Mouse (Mus musculus): Measurements from ENCODE around the gene Trp53i11.

The Trp53i11 gene

GRCm38 (mm10) chr2:93171929-93172328, 15.4 kb upstream of the Trp53i11 start:
- DNase-seq (ENCODE audit: low spot score), result no peak

DNA sequence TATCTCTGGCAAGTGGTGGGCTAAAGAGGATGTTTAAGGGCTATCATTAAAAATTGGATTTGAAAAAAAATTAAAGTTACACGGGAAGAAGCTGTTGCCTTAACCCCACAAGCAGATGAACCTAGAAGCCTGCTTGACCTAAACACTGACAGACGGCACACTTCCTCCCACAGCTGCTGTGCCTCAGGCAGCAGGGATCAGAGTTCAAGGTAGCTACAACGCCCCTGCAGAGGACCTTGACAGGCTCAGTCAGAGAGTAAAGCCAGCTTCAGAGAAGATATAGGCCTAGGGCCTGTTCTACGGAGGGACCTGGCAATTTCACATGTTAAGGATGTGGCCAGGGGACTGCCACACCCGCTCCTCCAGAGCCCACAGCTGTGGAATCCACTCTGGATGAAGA, 14.9 kb upstream of the Trp53i11 start:
- no peak for DNase-seq (ENCODE audit: low spot score)

DNA sequence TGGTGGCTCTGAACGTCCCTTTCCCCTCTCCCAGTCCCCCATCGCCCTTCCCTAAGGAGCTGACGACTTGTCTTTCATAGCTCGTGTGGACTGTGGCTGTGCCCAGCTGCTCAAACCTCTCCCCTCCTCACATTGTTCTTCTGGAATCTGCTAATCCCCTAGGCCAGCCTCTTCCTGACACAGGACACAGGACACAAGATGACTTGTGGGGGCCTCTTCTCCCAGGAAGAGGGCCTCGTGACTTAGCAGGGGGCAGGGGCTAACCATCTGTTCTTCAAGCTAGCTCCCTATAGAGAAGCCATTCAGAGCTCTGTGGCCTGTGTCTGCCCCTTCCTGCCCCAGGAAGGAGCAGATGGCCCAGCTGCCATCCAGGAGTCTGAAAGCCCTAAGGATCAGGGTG, 13.2 kb upstream of the Trp53i11 start:
- DNase-seq (ENCODE audit: low spot score), result no peak

GRCm38 (mm10) chr2:93175278-93175677, 12.1 kb upstream of the Trp53i11 start:
- DNase-seq (ENCODE audit: low spot score), result no peak

DNA sequence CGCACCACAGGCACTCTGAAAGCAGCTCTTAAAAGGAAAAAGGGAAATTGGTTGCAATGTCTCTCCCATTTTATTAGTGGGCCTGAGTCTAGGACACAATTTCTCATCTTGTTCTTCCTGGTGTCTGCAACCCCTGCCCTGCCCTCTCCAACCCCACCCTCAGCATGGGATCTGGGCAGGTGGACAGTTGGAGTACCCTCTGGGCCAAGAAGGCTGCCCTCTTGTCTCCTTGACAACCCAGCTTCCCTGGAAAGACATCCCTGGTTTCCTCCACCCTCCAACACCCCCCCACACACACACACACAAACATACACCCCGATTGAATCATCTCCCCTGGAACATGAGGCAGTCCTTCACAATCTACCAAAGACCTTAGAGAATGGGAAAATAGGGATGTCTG, 11.6 kb upstream of the Trp53i11 start:
- no peak for DNase-seq (ENCODE audit: low spot score)

DNA sequence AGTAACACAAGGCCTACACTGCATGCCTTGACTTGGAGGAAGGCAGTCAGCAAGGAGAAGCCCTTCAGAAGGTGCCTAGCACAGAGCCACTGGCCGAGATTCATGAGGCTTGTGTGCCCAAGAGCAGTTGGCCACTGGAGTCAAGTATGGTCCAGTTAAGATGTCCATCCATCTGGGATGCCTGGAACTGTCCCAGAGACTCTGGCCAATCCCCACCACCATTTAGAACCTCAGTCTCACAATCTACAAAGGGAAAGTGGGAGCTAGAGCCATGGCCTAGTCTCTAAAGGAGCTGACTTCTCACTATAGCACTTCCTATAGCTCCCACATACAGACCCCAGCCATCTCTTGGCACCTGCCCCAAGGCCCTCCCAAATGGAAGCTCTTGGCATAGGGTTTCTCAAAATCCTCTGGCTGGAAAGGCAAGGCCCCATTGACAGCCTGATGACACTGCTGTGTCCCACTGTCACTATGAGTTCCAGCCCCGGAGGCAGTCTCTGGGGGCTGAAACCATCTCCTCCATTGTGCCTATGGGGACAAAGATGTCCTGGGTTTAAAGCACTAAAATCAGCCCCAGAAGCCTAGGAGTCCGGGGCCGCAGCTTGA, 11.1 kb upstream of the Trp53i11 start:
- DNase-seq (ENCODE audit: low spot score), result no peak

DNA sequence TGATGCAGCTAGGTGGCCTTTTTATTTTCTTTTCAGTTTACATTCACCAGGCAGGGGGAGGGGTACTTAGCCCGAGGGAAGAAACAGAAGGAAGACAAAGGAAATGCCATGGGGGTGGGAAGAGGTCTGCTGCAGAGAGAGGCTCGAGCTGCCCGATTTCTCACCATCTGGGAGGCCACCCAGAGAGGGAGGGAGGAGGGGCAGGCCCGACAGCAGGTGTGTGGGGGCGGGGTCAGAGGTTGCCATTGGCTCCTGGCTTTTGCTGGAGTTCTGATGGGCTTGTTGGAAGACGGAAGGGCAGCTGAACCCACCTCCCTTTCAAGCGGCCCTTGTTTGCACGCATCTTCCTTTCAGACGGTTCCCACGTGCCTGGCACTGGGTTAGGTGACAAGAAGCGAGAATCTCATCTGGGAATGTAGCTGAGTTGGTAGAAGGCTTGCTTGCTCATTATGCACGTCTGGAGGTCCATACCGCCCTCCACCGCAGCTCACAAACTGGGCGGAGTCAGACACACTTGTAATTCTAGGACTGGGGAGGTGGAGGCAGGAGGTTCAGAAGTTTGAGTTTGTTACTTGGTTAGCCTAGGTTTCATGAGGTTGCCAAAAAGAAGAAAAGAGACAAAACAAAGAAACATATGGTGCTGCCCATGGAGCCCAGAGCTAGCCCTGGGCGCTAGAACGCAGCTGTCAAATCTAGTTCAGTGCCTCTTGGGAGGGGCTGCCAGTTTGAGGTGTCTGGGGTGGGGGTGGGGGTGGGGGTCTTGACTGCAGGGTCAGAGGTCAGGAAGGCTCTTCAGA, 10.3 kb upstream of the Trp53i11 start:
- no peak for DNase-seq (ENCODE audit: low spot score)

GRCm38 (mm10) chr2:93177668-93178312, 9.6 kb upstream of the Trp53i11 start:
- no peak for DNase-seq (ENCODE audit: low spot score)

DNA sequence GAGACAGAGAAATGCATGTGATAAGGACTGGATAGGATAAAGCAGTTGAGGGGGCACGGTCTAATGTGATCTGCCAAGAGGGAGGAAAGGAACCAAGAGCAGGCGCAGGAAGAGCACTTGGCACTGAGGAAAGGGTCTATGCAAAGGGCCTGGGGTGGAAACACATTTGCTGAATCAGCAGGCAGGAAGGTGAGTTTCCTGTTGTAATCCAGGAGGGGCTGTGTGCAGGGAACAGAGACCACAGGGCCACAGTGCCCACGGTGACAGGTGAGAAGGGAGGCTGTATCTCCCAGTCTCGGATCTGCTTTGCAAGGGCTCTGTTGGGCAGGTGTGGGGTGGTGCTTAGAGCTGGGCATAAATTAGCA, 9.1 kb upstream of the Trp53i11 start:
- DNase-seq (ENCODE audit: low spot score), result no peak

- DNase-seq (ENCODE audit: low spot score), result no peak
Measured at GRCm38 (mm10) chr2:93179603-93180002, 7.7 kb upstream of the Trp53i11 start.

- DNase-seq (ENCODE audit: low spot score), result no peak
Measured at GRCm38 (mm10) chr2:93180077-93180844, 7.1 kb upstream of the Trp53i11 start.

DNA sequence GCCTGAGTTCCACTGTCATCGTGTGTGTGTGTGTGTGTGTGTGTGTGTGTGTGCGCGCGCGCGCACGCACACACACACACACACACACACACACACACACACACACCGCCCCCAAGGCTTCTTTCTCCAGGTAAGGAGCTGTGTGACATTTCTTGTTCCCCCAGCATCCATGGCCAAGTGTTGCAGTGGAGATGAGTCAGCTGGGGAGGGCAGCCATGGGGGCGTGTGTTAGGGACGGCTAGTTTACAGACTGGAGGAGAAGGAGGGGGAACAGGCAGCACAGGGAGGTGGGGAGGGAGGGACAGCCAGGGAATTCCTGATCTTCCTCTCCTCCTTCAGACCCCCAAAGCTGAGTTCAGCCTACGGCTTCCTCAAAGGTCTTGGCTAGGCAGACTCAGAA, 4.5 kb upstream of the Trp53i11 start:
- DNase-seq (ENCODE audit: low spot score), result no peak

DNA sequence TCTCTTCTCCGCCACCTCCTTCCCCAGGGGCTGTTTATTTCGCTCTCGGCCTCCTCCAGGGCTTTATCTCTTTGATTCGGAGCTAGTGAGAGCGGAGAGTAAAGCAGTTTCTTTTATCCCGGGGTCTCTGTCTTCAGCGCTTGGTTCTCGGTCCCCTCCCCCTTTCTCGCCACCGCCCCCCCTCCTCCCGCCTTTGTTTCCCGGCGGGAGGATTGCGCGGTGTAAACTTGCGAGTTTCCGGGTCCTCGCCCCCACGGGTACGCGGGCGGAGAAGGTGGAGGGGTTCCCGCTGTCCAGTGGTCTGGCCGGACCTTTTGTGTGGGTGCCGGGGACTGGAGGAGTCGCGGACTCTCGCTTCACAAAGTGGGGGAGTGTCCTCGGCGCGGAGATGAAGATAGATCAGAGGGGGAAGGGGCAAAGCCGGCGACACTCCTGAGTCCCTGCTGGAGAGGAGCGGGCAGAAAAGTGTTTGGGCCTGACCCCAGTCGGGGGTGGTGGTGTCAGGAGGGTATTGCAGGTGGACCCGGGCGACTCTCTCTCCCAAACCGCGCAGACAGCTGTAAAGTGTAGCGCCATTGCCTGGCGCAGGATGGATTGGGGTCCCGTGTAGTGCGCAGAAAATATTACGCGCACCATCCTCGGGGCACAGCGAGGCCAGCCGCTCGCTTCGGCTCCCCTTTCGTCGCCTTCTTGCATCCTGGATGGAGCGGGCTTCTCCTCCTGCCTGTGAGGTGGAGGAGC, 842 bp downstream of the Trp53i11 start:
- no peak for DNase-seq (ENCODE audit: low spot score)

DNA sequence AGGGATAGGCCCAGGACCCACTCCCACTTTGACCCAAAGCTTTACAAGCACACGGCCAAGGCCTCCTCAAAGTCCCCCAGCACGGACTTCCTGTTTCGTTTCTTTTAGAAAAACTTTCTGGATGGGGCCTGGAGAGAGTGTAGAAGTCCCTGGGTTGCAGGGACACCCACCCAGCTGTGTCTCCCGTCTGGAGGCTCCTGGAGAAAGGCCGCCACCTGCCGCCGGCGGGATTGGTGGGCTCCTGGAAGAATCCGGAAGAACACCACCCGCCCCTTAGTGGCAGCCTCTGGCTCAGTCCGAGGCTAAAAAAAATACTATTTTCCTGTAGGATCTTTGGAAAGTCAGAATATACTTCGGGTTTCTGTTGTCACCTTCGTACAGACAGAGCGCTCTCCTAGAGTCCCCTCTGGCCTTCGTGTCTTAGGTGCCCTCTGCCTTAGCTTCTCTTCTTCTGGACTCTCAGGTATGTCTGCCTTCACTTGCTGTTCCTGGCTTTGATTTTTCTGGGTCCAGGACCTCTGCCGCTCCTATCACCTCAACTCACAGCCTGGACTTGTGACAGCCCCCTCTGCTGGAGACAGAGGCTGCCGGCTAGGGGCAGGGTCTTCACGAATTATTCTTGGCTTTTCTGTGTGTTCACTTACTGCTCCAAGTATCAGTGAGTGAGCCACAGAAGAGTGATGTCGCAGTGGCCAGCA, 1.6 kb downstream of the Trp53i11 start:
- no peak for DNase-seq (ENCODE audit: low spot score)

DNA sequence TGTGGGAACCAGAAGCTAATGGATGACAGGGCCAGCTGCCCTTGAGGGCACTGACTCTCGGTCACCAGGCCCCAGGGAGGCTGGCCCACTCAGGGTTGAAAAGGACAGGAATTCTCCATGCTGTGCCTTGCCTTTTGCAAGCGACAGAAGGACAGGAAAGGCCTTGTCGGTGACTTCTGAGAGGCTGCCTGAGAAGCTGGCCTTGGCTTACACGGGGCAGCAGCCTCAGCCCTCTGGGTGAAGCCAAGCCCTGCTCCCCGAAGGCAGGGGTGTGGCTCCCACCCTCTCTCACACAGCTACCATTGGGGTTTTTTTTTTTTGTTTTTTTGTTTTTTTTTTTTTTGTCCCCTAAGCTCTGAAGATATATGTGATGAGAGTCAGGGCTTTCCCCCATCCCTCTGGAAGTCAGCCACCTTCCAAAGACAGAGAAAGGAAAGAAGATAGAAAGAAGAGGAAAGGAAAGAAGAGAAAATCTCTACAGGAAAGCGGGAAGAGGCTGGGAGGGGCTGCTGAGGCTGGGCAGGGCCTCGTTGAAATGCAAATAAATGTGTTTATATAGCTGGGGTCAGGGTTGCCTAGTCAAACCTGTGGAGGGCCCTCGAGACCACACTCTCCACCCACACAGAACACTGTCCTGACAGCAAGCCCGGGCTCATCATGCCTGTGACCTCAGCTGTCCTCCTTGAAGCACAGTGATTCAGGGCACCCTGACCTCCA, 3.6 kb downstream of the Trp53i11 start:
- DNase-seq (ENCODE audit: low spot score), result no peak

GRCm38 (mm10) chr2:93191488-93192181, 4.3 kb downstream of the Trp53i11 start:
- no peak for DNase-seq (ENCODE audit: low spot score)

- no peak for DNase-seq (ENCODE audit: low spot score)
Measured at GRCm38 (mm10) chr2:93192182-93192560, 4.8 kb downstream of the Trp53i11 start.

- DNase-seq (ENCODE audit: low spot score), result no peak
Measured at GRCm38 (mm10) chr2:93192671-93193080, 5.3 kb downstream of the Trp53i11 start.

GRCm38 (mm10) chr2:93193806-93194205, 6.5 kb downstream of the Trp53i11 start:
- no peak for DNase-seq (ENCODE audit: low spot score)

DNA sequence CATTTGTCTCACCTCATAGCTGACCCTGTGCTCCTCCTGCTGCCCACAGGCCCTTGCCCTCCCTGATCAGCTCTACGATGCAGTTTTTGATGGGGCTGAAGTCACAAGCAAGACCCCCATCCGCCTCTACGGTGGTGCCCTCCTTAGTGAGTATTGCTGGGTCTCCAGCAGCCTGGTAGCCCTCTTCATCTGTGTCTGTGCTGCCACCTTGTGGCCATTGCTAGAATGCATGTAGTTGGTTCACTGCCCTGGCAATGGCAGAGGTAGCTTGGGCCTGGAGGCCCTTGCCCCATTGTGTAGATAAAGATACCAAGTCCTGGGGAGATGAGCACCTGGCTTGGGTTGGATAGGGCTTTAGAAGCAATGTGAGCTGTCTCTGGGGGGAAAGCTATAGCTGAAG, 11.5 kb downstream of the Trp53i11 start:
- peak; percentile 90 for DNase-seq (ENCODE audit: low spot score)
